Mouse (Mus musculus) erythroblast, embryonic 14.5 days (primary cell): ENCODE data around the gene Nphs1.

Experiments used
- GATA1 ChIP-seq: IDR thresholded peaks from 2 replicates; pipeline ENCODE4 v1.6.1; 2012; ENCODE audit warnings: low read length, inconsistent platforms, mixed read lengths
- TAL1 ChIP-seq: IDR thresholded peaks from 3 replicates; pipeline ENCODE4 v1.6.1; 2012; ENCODE audit warnings: low read length, inconsistent platforms, mixed read lengths

- TF ChIP-seq TAL1 (no peak), GATA1 (no peak)
Observed at GRCm38 (mm10) chr7:30477415-30478381, 19.6 kb downstream of the Nphs1 start.
